Mouse (Mus musculus) stomach, embryonic 16.5 days (tissue): ENCODE measurements around the gene Luzp2. TPM values are rescaled to one million over a fixed set of nuclear protein-coding genes. Genes with fewer than 3 reads are reported as not detected.
"Not testable (repeated sequence)": the region's sequence is repeated elsewhere in the genome, so short reads cannot be mapped to it uniquely, and the experiment has no call there.

Source experiments
- ATAC-seq: fragments of 200-750 bp; cut with Nextera tagmentation; 2 replicates; pipeline ENCODE4 v1.8.0; 2017; ENCODE audit warnings: moderate number of reproducible peaks, moderate TSS enrichment; ENCODE audit not compliant: insufficient read depth, low FRiP score
- H3K27ac ChIP-seq: fragments of 300-500 bp; sonication (generic); 2 replicates; pipeline ENCODE4 v1.5.1; 2014; ENCODE audit warnings: low read length
- H3K27me3 ChIP-seq: fragments of 300-500 bp; sonication (generic); 2 replicates; pipeline ENCODE4 v1.6.1; 2014; ENCODE audit warnings: low read length, control low read depth, mixed read lengths; ENCODE audit not compliant: control insufficient read depth, insufficient read depth
- H3K36me3 ChIP-seq: fragments of 300-500 bp; sonication (generic); 2 replicates; pipeline ENCODE4 v1.6.1; 2014; ENCODE audit warnings: low read length; ENCODE audit not compliant: control insufficient read depth, insufficient read depth
- H3K4me1 ChIP-seq: fragments of 300-500 bp; sonication (generic); 2 replicates; pipeline ENCODE4 v1.6.1; 2014; ENCODE audit warnings: low read length, control low read depth, mixed read lengths; ENCODE audit not compliant: control insufficient read depth, insufficient read depth
- H3K4me2 ChIP-seq: fragments of 300-500 bp; sonication (generic); 2 replicates; pipeline ENCODE4 v1.6.1; 2014; ENCODE audit warnings: low read depth, low read length, mixed read lengths
- H3K4me3 ChIP-seq: fragments of 300-500 bp; sonication (generic); replicated peaks from 2 replicates; pipeline ENCODE4 v1.5.1; 2014; ENCODE audit warnings: mild to moderate bottlenecking, low read length
- H3K9ac ChIP-seq: fragments of 300-500 bp; sonication (generic); 2 replicates; pipeline ENCODE4 v1.6.1; 2014; ENCODE audit warnings: low read length
- H3K9me3 ChIP-seq: fragments of 300-500 bp; sonication (generic); replicated peaks from 2 replicates; pipeline ENCODE4 v1.6.1; 2016; ENCODE audit warnings: low read length, control low read depth; ENCODE audit not compliant: control insufficient read depth
- WGBS: fragments of 180-500 bp; shearing (Covaris S2); extraction: QIAGEN DNeasy Blood & Tissue Kit; methylation state at CpG from one replicate; pipeline ENCODE4 v1.1.7; 2014; 5-methylcytosine and 5-hydroxymethylcytosine counted together
- polyA plus RNA-seq: library from polyadenylated mRNA; unstranded; fragments of >200 nt; fragmentation: Nextera tagmentation; extraction: Ambion mirVana; gene quantifications from 2 replicates; pipeline ENCODE4 v1.2.1, GENCODE M21; 2015

Luzp2 gene
- polyA plus RNA-seq, 1 experiment from 2014 or later = 1.0 TPM

GRCm38 (mm10) chr7:54962678-54963077 is 127.4 kb downstream of the Luzp2 start:
- Histone ChIP-seq H3K27me3 (no peaks in the 10 kb centered on the region), H3K36me3 (no peaks in the 10 kb centered on the region), H3K4me2 (no peak overlapping the region), H3K4me1 (no peaks in the 10 kb centered on the region), H3K9ac (no peak overlapping the region), H3K27ac (no peak overlapping the region), H3K4me3 (no peak overlapping the region), H3K9me3 (no peaks in the 10 kb centered on the region)
- ATAC-seq = no peak
- WGBS = 82% methylated on average over 4 of the region's 4 CpGs

DNA sequence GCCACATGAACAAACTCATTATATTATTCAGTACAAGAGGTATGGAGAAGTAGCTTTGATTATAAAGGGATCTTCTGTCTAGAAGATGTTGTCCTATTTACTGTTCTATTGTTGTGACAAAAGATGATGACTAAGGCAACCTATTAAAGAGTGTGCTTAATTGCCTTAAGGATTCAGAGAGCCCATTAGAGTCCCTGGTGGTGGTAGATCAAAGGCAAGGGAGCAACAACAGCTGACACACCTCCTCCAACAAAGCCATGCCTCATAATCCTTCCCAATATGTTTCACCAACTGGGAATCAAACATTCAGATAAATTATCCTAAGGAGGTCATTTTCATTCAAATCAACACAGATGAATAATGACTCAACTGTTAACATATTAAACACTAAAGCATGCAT is 142.1 kb downstream of the Luzp2 start:
- Histone ChIP-seq H3K9me3 (no peaks in the 10 kb centered on the region), H3K9ac (no peak overlapping the region), H3K27me3 (no peaks in the 10 kb centered on the region), H3K36me3 (no peaks in the 10 kb centered on the region), H3K4me2 (no peak overlapping the region), H3K4me3 (no peak overlapping the region), H3K4me1 (no peaks in the 10 kb centered on the region), H3K27ac (no peak overlapping the region)
- no peak for ATAC-seq

- no peak overlapping the region for H3K27ac ChIP-seq
Observed at GRCm38 (mm10) chr7:54980585-54980984, 145.3 kb downstream of the Luzp2 start.

GRCm38 (mm10) chr7:55000397-55000796 is 165.1 kb downstream of the Luzp2 start:
- Histone ChIP-seq H3K36me3 (no peaks in the 10 kb centered on the region), H3K4me2 (no peak overlapping the region), H3K4me3 (no peak overlapping the region), H3K4me1 (no peaks in the 10 kb centered on the region), H3K27ac (no peak overlapping the region), H3K27me3 (no peaks in the 10 kb centered on the region), H3K9ac (no peak overlapping the region), H3K9me3 (no peaks in the 10 kb centered on the region)
- ATAC-seq = no peak
- WGBS = 52% methylated on average over 2 of the region's 2 CpGs

More at GRCm38 (mm10) chr7:54980585-54980984, 145.3 kb downstream of the Luzp2 start:
- WGBS = 71% methylated on average over 4 of the region's 4 CpGs
- no peaks in the 10 kb centered on the region for H3K9me3 ChIP-seq
- no peaks in the 10 kb centered on the region for H3K4me1 ChIP-seq
- H3K4me3 ChIP-seq = no peak overlapping the region
- H3K4me2 ChIP-seq = no peak overlapping the region
- no peaks in the 10 kb centered on the region for H3K27me3 ChIP-seq
- no peak for ATAC-seq
- H3K36me3 ChIP-seq = no peaks in the 10 kb centered on the region
- H3K9ac ChIP-seq = no peak overlapping the region

DNA sequence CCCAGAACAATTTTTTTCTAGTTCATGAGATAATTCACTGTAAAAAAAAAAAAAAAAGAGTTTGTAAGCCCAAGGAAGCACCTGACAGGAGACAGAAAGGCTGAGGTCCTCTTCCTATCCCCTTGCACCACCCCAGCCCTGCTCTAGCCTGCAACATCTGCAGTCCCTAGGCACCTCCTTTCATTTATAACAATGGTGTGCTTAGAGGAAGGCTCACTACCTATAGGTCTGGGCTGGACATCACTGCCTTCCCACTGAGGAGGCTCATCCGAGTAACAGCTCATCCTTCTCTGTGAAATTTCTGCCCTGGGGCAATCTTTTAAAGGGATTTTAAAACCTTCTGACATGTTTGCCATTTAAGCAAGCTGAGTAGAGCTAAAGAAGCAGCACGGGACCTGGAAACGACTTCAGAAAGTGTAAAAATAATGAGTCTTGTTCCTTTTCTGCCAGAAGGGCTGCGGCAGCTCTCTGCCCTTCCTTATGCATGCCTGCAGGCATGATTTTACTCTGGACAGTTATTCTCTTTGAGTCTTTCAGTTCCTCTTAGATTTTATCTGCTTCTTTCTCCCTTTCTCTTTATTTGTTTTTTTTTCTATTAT is 174.0 kb downstream of the Luzp2 start:
- H3K9ac ChIP-seq = no peak overlapping the region
- no peaks in the 10 kb centered on the region for H3K4me1 ChIP-seq
- no peak overlapping the region for H3K4me3 ChIP-seq
- 50% methylated on average over 4 of the region's 4 CpGs for WGBS
- H3K27me3 ChIP-seq = no peaks in the 10 kb centered on the region
- H3K9me3 ChIP-seq = no peaks in the 10 kb centered on the region
- no peak overlapping the region for H3K27ac ChIP-seq
- H3K4me2 ChIP-seq = no peak overlapping the region
- ATAC-seq = no peak
- no peaks in the 10 kb centered on the region for H3K36me3 ChIP-seq

GRCm38 (mm10) chr7:55133850-55134249 is 298.6 kb downstream of the Luzp2 start:
- H3K4me2 ChIP-seq, H3K27ac ChIP-seq, H3K4me3 ChIP-seq, ATAC-seq, H3K9me3 ChIP-seq, H3K36me3 ChIP-seq, H3K9ac ChIP-seq, H3K4me1 ChIP-seq, H3K27me3 ChIP-seq: not testable (repeated sequence)
- WGBS = 80% methylated on average over 1 of the region's 2 CpGs

DNA sequence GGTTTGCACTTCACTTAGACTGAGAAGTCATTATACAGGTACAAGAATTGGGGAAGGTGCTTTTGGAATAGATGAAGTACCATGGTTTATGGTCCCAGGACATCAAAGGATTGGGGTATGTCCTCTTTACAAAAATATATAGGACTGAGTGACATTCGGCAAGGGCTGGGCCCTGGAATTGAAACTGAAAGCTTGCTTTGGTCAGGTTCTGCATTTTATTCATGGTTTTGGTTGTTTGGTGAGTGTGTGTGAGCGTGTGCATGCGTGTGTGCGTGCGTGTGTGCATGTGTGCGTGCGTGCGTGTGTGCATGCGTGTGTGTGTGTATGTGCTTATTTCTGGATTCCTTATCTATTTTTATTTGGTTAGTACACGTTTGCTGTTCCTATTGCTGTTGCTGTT is 353.6 kb downstream of the Luzp2 start:
- H3K9me3 ChIP-seq = no peaks in the 10 kb centered on the region
- no peak overlapping the region for H3K4me3 ChIP-seq
- H3K4me1 ChIP-seq = no peaks in the 10 kb centered on the region
- no peaks in the 10 kb centered on the region for H3K36me3 ChIP-seq
- WGBS = 86% methylated on average over 10 of the region's 10 CpGs
- H3K27ac ChIP-seq = no peak overlapping the region
- ATAC-seq = no peak
- H3K9ac ChIP-seq = no peak overlapping the region
- no peaks in the 10 kb centered on the region for H3K27me3 ChIP-seq
- no peak overlapping the region for H3K4me2 ChIP-seq

DNA sequence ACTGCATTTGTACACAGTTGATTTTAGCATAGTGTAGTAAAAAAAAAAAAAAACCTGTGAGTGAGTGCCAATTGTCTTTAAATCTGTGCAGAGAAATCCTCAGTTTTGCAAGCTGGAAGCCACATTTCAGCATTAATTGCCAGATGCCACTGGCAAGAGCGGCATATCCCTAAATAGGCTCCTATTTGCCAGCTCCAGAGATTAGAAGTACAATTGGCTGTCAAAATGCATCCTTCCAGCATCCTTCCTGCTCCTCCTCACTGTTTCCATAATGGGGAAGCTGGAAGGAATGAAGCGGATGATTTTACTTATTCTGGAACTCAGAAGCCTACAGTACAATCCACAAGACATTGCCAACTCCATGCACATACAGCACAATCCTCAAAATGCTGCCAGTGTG is 354.2 kb downstream of the Luzp2 start:
- no peak overlapping the region for H3K4me3 ChIP-seq
- ATAC-seq = no peak
- H3K27ac ChIP-seq = no peak overlapping the region
- H3K9me3 ChIP-seq = no peaks in the 10 kb centered on the region
- no peaks in the 10 kb centered on the region for H3K4me1 ChIP-seq
- H3K27me3 ChIP-seq = no peaks in the 10 kb centered on the region
- H3K36me3 ChIP-seq = no peaks in the 10 kb centered on the region
- WGBS = 82% methylated on average over 2 of the region's 2 CpGs
- H3K9ac ChIP-seq = no peak overlapping the region
- H3K4me2 ChIP-seq = no peak overlapping the region

- no peaks in the 10 kb centered on the region for H3K27me3 ChIP-seq
- no peak overlapping the region for H3K4me2 ChIP-seq
- H3K9me3 ChIP-seq = no peaks in the 10 kb centered on the region
- WGBS = 64% methylated on average over 3 of the region's 3 CpGs
- no peak overlapping the region for H3K9ac ChIP-seq
- H3K4me3 ChIP-seq = no peak overlapping the region
- no peak for ATAC-seq
- H3K27ac ChIP-seq = no peak overlapping the region
- H3K36me3 ChIP-seq = no peaks in the 10 kb centered on the region
- no peaks in the 10 kb centered on the region for H3K4me1 ChIP-seq
Observed at GRCm38 (mm10) chr7:55190655-55191054, 355.4 kb downstream of the Luzp2 start.

DNA sequence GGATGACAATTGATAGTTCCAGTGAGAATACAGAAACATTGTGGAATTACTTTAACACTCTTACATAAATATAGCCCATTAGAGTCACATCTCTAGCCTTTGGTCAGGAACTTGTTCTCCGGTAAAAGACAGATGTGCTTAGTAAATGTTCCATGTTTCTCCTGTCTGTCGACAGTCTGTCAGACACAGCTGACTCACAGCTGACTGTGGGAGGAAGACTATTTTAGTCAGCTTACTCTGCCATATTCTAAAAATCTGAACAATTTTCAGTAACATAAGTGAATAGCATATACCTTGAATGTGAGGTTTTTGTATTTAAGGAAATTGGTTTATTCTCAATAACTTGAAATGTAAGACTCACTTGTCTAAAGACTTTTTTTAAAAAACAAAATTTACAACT is 363.5 kb downstream of the Luzp2 start:
- WGBS = 74% methylated on average over 2 of the region's 2 CpGs
- ATAC-seq = no peak

More for the DNA sequence above, 363.5 kb downstream of the Luzp2 start:
- Histone ChIP-seq H3K4me1 (no peaks in the 10 kb centered on the region), H3K36me3 (no peaks in the 10 kb centered on the region), H3K9ac (no peak overlapping the region), H3K9me3 (no peaks in the 10 kb centered on the region), H3K4me2 (no peak overlapping the region), H3K4me3 (no peak overlapping the region), H3K27me3 (no peaks in the 10 kb centered on the region), H3K27ac (no peak overlapping the region)
